Mouse (Mus musculus) hindbrain, postnatal 0 days (tissue): ENCODE data around the gene Cchcr1. TPM values are rescaled to one million over a fixed set of nuclear protein-coding genes. Genes with fewer than 3 reads are reported as not detected.

ENCODE experiments used
- ATAC-seq: fragments of 200-750 bp; cut with Nextera tagmentation; 2 replicates; pipeline ENCODE4 v1.8.0; 2017; ENCODE audit warnings: mild to moderate bottlenecking, moderate TSS enrichment, moderate library complexity
- DNase-seq: peaks from one replicate; pipeline ENCODE4 v3.0.0-alpha.2; 2015; ENCODE audit warnings: low spot score
- H3K27ac ChIP-seq: fragments of 300-500 bp; sonication (generic); 2 replicates; pipeline ENCODE4 v1.5.1; 2014; ENCODE audit warnings: mild to moderate bottlenecking
- H3K27me3 ChIP-seq: fragments of 300-500 bp; sonication (generic); 2 replicates; pipeline ENCODE4 v1.6.1; 2014; ENCODE audit warnings: low read length, mixed read lengths; ENCODE audit not compliant: insufficient read depth
- H3K36me3 ChIP-seq: fragments of 300-500 bp; sonication (generic); 2 replicates; pipeline ENCODE4 v1.6.1; 2014; ENCODE audit warnings: low read length, mixed read lengths; ENCODE audit not compliant: insufficient read depth
- H3K4me1 ChIP-seq: fragments of 300-500 bp; sonication (generic); 2 replicates; pipeline ENCODE4 v1.6.1; 2014; ENCODE audit warnings: antibody characterized with exemption, low read length, mixed read lengths; ENCODE audit not compliant: insufficient read depth
- H3K4me2 ChIP-seq: fragments of 300-500 bp; sonication (generic); 2 replicates; pipeline ENCODE4 v1.6.1; 2014; ENCODE audit warnings: low read depth, mild to moderate bottlenecking, low read length, moderate library complexity, mixed read lengths
- H3K4me3 ChIP-seq: fragments of 300-500 bp; sonication (generic); 2 replicates; pipeline ENCODE4 v1.5.1; 2014; ENCODE audit warnings: low read length
- H3K9ac ChIP-seq: fragments of 300-500 bp; sonication (generic); replicated peaks from 2 replicates; pipeline ENCODE4 v1.6.1; 2014; ENCODE audit warnings: mild to moderate bottlenecking, low read length, moderate library complexity, mixed read lengths
- H3K9me3 ChIP-seq: fragments of 300-500 bp; sonication (generic); 2 replicates; pipeline ENCODE4 v1.6.1; 2016; ENCODE audit warnings: low read length, mixed read lengths
- CTCF ChIP-seq: IDR thresholded peaks from 2 replicates; pipeline ENCODE4 v1.5.1; 2016; ENCODE audit warnings: antibody characterized with exemption, control low read depth, low read depth
- WGBS: fragments of 180-500 bp; shearing (Covaris S2); extraction: QIAGEN DNeasy Blood & Tissue Kit; methylation state at CpG from one replicate; pipeline ENCODE4 v1.1.7; 2014; 5-methylcytosine and 5-hydroxymethylcytosine counted together
- polyA plus RNA-seq: library from polyadenylated mRNA; unstranded; fragments of >200 nt; fragmentation: Nextera tagmentation; extraction: Ambion mirVana; gene quantifications from 2 replicates; pipeline ENCODE4 v1.2.1, GENCODE M21; 2015
- total RNA-seq: library from RNA; depleted of rRNA; stranded (reverse); fragments of >200 nt; gene quantifications from 2 replicates; pipeline ENCODE4 v1.2.3, GENCODE M21; 2014

The Cchcr1 gene
- total and polyA plus RNA-seq, 2 experiments from 2014 or later: 4.5 to 5.5 TPM

DNA sequence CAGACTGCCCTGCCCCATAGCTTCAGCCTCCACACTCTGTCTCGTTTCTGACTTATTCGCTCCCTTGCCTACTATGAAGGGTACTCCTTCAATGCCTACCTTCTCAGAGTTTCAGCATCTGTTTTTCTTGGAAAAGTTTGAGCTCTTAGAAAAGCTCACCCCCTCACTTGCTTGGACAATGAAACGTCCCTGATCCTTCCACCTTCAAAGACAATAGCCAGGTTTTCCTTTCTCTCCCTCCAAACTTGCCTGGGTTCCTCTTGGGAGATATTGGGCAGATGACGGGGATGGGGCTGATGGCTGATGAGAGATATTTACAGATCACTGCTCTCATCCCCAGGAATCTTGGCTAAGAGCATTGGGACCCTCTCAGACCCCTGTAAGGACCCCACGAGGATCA, 37.4 kb downstream of the Cchcr1 start:
- Histone ChIP-seq H3K4me3 (no peak overlapping the region), H3K9ac (no peak overlapping the region), H3K27me3 (no peaks in the 10 kb centered on the region), H3K9me3 (no peaks in the 10 kb centered on the region), H3K4me2 (no peak overlapping the region), H3K36me3 (no peaks in the 10 kb centered on the region), H3K27ac (no peak overlapping the region), H3K4me1 (no peaks in the 10 kb centered on the region)
- no peak for TF ChIP-seq CTCF
- DNase-seq: no peak
- ATAC-seq: no peak
- WGBS: 76% methylated on average over 5 of the region's 5 CpGs

DNA sequence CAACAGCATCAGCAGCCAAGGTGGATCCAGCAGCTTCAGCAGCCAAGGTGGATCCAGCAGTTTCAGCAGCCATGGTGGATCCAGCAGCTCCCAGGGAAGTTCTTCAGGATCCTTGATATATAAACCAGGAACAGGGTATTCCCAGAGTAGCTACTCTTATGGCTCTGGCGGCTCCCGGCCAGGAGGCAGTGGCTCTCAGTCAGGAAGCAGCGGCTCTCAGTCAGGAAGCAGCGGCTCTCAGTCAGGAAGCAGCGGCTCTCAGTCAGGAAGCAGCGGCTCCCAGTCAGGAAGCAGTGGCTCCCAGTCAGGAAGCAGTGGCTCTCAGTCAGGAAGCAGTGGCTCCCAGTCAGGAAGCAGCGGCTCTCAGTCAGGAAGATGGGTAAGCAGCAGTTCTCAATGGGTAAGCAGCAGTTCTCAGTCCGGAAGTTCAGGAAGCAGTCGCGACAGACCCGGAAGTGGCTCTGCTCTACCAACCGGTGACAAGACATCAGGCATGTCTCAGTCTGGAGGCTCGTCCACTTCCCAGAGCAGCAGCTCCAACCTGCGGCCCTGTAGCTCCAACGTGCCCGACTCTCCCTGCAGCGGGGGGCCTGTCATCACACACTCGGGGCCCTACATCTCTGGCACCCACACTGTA, 38.0 kb downstream of the Cchcr1 start:
- no peak for DNase-seq
- TF ChIP-seq CTCF: no peak
- H3K4me3 ChIP-seq: no peak overlapping the region

DNA sequence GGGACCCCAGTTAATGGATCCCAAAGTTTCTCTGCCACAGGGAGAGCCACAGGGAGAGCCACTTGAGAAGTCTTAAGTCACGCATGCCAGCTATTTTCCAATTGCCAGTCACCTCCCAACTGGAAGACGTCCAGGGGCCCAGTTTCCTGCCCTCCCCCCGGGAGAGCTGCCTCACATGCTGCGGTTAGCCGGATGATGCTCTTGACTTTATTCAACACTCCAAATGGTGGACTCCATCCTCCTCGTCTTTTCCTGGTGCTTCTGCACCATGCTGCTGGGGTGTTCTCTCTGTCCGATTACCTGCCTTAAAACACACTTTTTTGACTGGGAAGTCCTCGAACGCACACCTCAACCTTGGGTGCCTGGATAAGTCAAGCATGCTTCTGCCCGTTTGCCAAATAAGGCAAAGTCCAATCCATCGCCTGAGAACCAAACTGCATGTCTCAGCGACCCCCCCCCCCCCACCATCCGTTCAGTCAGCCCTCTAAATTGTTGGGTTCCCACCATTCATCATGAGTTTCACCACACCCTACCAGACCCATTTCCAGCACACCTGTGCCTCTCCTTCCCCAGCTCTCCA, 39.4 kb downstream of the Cchcr1 start:
- H3K36me3 ChIP-seq: no peaks in the 10 kb centered on the region
- DNase-seq (no peak), ATAC-seq (no peak)
- H3K9ac ChIP-seq: no peak overlapping the region
- no peak overlapping the region for H3K27ac ChIP-seq
- H3K4me3 ChIP-seq: no peak overlapping the region
- no peaks in the 10 kb centered on the region for H3K9me3 ChIP-seq
- 88% methylated on average over 13 of the region's 13 CpGs for WGBS
- H3K27me3 ChIP-seq: no peaks in the 10 kb centered on the region
- H3K4me2 ChIP-seq: no peak overlapping the region
- no peaks in the 10 kb centered on the region for H3K4me1 ChIP-seq
- TF ChIP-seq CTCF: no peak

More for the DNA sequence above, 38.0 kb downstream of the Cchcr1 start:
- Histone ChIP-seq H3K9me3 (no peaks in the 10 kb centered on the region), H3K9ac (no peak overlapping the region), H3K36me3 (no peaks in the 10 kb centered on the region), H3K27ac (no peak overlapping the region), H3K4me1 (no peaks in the 10 kb centered on the region), H3K4me2 (no peak overlapping the region), H3K27me3 (no peaks in the 10 kb centered on the region)
- ATAC-seq: no peak
- WGBS: 92% methylated on average over 18 of the region's 18 CpGs

DNA sequence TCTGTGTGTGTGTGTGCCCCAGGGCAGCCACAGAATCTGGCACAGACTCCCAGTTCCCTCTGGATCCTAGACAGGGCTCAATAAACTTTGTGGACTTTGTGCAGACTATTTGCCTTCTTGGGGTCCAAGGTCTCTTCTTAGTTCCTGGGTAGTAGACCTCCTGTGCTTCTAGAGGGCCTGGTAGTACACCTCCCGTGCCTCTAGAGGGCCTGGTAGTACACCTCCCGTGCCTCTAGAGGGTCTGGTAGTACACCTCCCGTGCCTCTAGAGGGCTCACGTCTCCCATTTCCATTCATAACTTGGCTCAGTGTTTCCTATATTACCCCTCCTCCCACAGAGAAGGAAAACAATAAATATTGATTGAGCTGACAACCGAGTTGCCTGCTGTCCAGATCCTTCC, 39.9 kb downstream of the Cchcr1 start:
- Histone ChIP-seq H3K9ac (no peak overlapping the region), H3K27ac (no peak overlapping the region), H3K4me1 (no peaks in the 10 kb centered on the region), H3K27me3 (no peaks in the 10 kb centered on the region), H3K36me3 (no peaks in the 10 kb centered on the region), H3K4me2 (no peak overlapping the region), H3K4me3 (no peak overlapping the region), H3K9me3 (no peaks in the 10 kb centered on the region)
- peak; percentile 75 for DNase-seq
- peak; percentile 89 for TF ChIP-seq CTCF
- peak; percentile 43; the same call in 1 of the 2 replicates for ATAC-seq
- WGBS: 25% methylated on average over 5 of the region's 5 CpGs

DNA sequence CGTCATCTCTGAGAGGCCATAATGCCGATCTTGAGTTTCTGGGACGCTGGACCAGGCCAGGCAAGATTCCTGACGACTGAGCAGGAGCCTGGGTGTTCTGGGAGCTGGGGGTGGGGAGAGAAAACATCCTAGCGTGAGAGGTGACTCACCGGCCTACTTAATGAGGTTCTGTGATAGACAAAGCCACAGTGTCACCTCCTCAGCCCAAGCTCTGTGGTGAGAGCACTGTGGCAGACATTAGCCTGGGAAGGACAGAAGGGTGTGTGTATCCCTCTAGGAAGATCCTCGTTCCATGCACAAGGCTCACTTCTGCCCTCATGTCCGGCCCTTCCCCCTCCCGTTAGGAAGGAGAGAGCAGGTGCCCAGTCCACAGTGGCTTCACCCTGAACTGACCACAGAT, 40.5 kb downstream of the Cchcr1 start:
- 0 out of 2 replicates have a peak, but pooled peaks have one; percentile 28 for ATAC-seq
- Histone ChIP-seq H3K9ac (no peak overlapping the region), H3K27me3 (no peaks in the 10 kb centered on the region), H3K4me2 (no peak overlapping the region), H3K36me3 (no peaks in the 10 kb centered on the region), H3K9me3 (no peaks in the 10 kb centered on the region), H3K4me3 (no peak overlapping the region), H3K4me1 (no peaks in the 10 kb centered on the region), H3K27ac (no peak overlapping the region)
- no peak for DNase-seq
- WGBS: 70% methylated on average over 9 of the region's 9 CpGs
- no peak for TF ChIP-seq CTCF

DNA sequence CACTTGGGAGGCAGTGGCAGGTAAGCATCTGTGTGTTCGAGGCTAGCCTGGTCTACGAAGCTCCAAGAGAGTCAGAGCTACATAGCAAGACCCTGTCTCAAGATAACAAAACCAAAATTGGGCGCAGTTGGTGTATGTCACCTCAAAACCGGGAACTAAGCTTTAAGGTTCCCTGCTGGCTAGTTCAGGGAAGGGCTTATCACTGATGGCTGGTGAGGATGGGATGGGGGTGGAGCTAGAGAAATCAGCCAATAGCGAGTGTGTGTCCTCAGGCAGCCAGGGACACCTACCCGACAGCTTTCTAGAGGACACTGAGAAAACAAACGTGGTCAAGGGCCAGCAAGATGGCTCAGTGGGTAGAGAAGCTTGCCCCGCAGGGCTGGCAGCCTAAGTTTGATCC, 41.3 kb downstream of the Cchcr1 start:
- no peak overlapping the region for H3K4me2 ChIP-seq
- no peaks in the 10 kb centered on the region for H3K27me3 ChIP-seq
- no peak overlapping the region for H3K27ac ChIP-seq
- ATAC-seq: no peak
- no peaks in the 10 kb centered on the region for H3K9me3 ChIP-seq
- no peaks in the 10 kb centered on the region for H3K36me3 ChIP-seq
- no peak for TF ChIP-seq CTCF
- no peaks in the 10 kb centered on the region for H3K4me1 ChIP-seq
- no peak overlapping the region for H3K4me3 ChIP-seq
- H3K9ac ChIP-seq: no peak overlapping the region
- no peak for DNase-seq
- 57% methylated on average over 8 of the region's 8 CpGs for WGBS

DNA sequence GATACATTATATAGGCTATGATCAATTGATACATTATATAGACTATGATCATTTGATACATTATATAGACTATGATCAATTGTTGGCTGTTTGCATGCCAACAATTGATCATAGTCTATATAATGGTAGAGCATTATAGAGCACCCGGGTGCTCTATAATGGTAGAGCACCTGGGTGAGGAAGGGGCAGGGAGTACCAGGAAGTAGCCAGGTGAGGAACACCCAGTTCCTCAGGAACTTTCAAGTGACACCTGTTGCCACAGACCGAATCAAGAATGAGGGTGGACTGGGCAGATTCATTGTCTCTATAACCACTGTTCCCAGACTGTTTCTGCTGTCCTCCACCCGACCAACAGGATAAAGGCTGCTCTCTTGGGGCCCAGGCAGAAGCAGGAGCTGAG, 50.2 kb downstream of the Cchcr1 start, which contains the start of gene 2300002M23Rik:
Gene 2300002M23Rik, plus strand, starts transcription at position 301 of the 400 bp plus-strand sequence.
- Histone ChIP-seq H3K27me3 (no peaks in the 10 kb centered on the region), H3K27ac (no peak within 1 kb of the TSS), H3K9ac (no peak within 1 kb of the TSS), H3K9me3 (no peaks in the 10 kb centered on the region), H3K4me2 (no peak within 1 kb of the TSS), H3K36me3 (no peaks in the 10 kb centered on the region), H3K4me1 (no peaks in the 10 kb centered on the region), H3K4me3 (no peak within 1 kb of the TSS)
- no peak for ATAC-seq
- DNase-seq: no peak
- no peak for TF ChIP-seq CTCF
- WGBS: 54% methylated on average over 3 of the region's 3 CpGs
